Mouse (Mus musculus): ENCODE measurements at regions not wholly inside any gene's neighbourhood (a gene's known extent, or its start where the extent isn't known, plus 50 kb on each side); places are given as distances from the start of the nearest gene placed in this dataset.

- no peaks in the 10 kb centered on the region for H3K27me3 ChIP-seq
- H3K4me3 ChIP-seq: no peak overlapping the region
- no peaks in the 10 kb centered on the region for H3K36me3 ChIP-seq
- no peak overlapping the region for H3K9ac ChIP-seq (replicated peaks)
- H3K4me1 ChIP-seq: no peaks in the 10 kb centered on the region
- H3K9me3 ChIP-seq: no peaks in the 10 kb centered on the region
- ATAC-seq (replicated peaks): no peak
- no peak overlapping the region for H3K4me2 ChIP-seq (replicated peaks)
- H3K27ac ChIP-seq (replicated peaks): no peak overlapping the region
- 83% methylated on average over 3 of the region's 3 CpGs for WGBS
These were observed 63.9 kb upstream of the Ldlrad3 start for GRCm38 (mm10) chr2:102250101-102250500.

- no peaks in the 10 kb centered on the region for H3K36me3 ChIP-seq
- no peak for ATAC-seq (replicated peaks)
- H3K4me1 ChIP-seq: peaks cover 7% of the 10 kb centered on the region; the same call in 1 of the 2 replicates
- H3K9ac ChIP-seq (replicated peaks): no peak overlapping the region
- no peaks in the 10 kb centered on the region for H3K27me3 ChIP-seq
- H3K4me3 ChIP-seq: no peak overlapping the region
- 45% methylated on average over 2 of the region's 2 CpGs for WGBS
- H3K9me3 ChIP-seq: no peaks in the 10 kb centered on the region
- no peak overlapping the region for H3K4me2 ChIP-seq (replicated peaks)
- no peak overlapping the region for H3K27ac ChIP-seq (replicated peaks)
These were observed 60.3 kb upstream of the Ldlrad3 start for GRCm38 (mm10) chr2:102246484-102246883.

GRCm38 (mm10) chr2:102244491-102244890 is 58.3 kb upstream of the Ldlrad3 start:
- Histone ChIP-seq H3K9me3 (no peaks in the 10 kb centered on the region), H3K4me2 (replicated peaks) (no peak overlapping the region), H3K27me3 (no peaks in the 10 kb centered on the region), H3K4me1 (peaks cover 7% of the 10 kb centered on the region; the same call in 1 of the 2 replicates), H3K36me3 (no peaks in the 10 kb centered on the region), H3K27ac (replicated peaks) (no peak overlapping the region), H3K4me3 (no peak overlapping the region), H3K9ac (replicated peaks) (no peak overlapping the region)
- WGBS: 40% methylated on average over 2 of the region's 2 CpGs
- no peak for ATAC-seq (replicated peaks)

- no peaks in the 10 kb centered on the region for H3K27me3 ChIP-seq
- peaks cover 7% of the 10 kb centered on the region; the same call in 1 of the 2 replicates for H3K4me1 ChIP-seq
- ATAC-seq (replicated peaks): no peak
- 76% methylated on average over 7 of the region's 7 CpGs for WGBS
- no peak overlapping the region for H3K4me3 ChIP-seq
- H3K4me2 ChIP-seq (replicated peaks): no peak overlapping the region
- no peaks in the 10 kb centered on the region for H3K36me3 ChIP-seq
- H3K9me3 ChIP-seq: no peaks in the 10 kb centered on the region
- no peak overlapping the region for H3K9ac ChIP-seq (replicated peaks)
- H3K27ac ChIP-seq (replicated peaks): no peak overlapping the region
These were observed 55.4 kb upstream of the Ldlrad3 start for GRCm38 (mm10) chr2:102241626-102242025.

- ATAC-seq (replicated peaks): peak; percentile 74; the same call in 1 of the 2 replicates
- 40% methylated on average over 6 of the region's 6 CpGs for WGBS
These were observed 53.7 kb upstream of the Ldlrad3 start for GRCm38 (mm10) chr2:102239712-102240505.

More at GRCm38 (mm10) chr2:102239712-102240505, 53.7 kb upstream of the Ldlrad3 start:
- H3K9ac ChIP-seq (replicated peaks): no peak overlapping the region
- peaks cover 6% of the 10 kb centered on the region; the same call in 1 of the 2 replicates for H3K4me1 ChIP-seq
- no peaks in the 10 kb centered on the region for H3K36me3 ChIP-seq
- H3K27ac ChIP-seq (replicated peaks): no peak overlapping the region
- no peaks in the 10 kb centered on the region for H3K9me3 ChIP-seq
- no peaks in the 10 kb centered on the region for H3K27me3 ChIP-seq
- H3K4me3 ChIP-seq: no peak overlapping the region
- no peak overlapping the region for H3K4me2 ChIP-seq (replicated peaks)
